Mouse (Mus musculus) embryonic fibroblast, embryonic 13.5 days (primary cell): ENCODE results near the gene Atp2a2.

Experiments used
- CTCF ChIP-seq: IDR thresholded peaks from 2 replicates; pipeline ENCODE4 v1.5.1; 2011; ENCODE audit warnings: mild to moderate bottlenecking, control low read depth, low read length, moderate library complexity, borderline replicate concordance; ENCODE audit not compliant: insufficient read depth
- POLR2A ChIP-seq: IDR thresholded peaks from 2 replicates; pipeline ENCODE4 v1.6.1; 2011; ENCODE audit warnings: low read depth, mild to moderate bottlenecking, control low read depth, low read length, moderate library complexity

- no peak for TF ChIP-seq CTCF
- no peak for TF ChIP-seq POLR2A
Measured at GRCm38 (mm10) chr5:122510651-122511157, 8.7 kb upstream of the Atp2a2 start.
